Mouse (Mus musculus) thymus, adult 2 months (tissue): ENCODE measurements around the gene Actb.

ENCODE experiments used
- CTCF ChIP-seq: fragments of 200-500 bp; IDR thresholded peaks from 2 replicates; pipeline ENCODE4 v1.5.1; 2012; ENCODE audit warnings: mild to moderate bottlenecking, control low read depth, low read length, moderate library complexity, borderline replicate concordance; ENCODE audit not compliant: control insufficient read depth, poor library complexity, insufficient read depth; ENCODE audit errors: extremely low read depth
- POLR2A ChIP-seq: fragments of 200-500 bp; IDR thresholded peaks from 2 replicates; pipeline ENCODE4 v1.6.1; 2012; ENCODE audit warnings: mild to moderate bottlenecking, low read length, control low read depth, moderate library complexity; ENCODE audit not compliant: control insufficient read depth, poor library complexity, insufficient read depth; ENCODE audit errors: extremely low read depth

GRCm38 (mm10) chr5:142903470-142904207 is 2.9 kb downstream of the Actb start:
- TF ChIP-seq CTCF (no peak), POLR2A (no peak)
